Mouse (Mus musculus): ENCODE results near the gene Prss29. TPM values are rescaled to one million over a fixed set of nuclear protein-coding genes. Genes with fewer than 3 reads are reported as not detected.

The Prss29 gene
- total RNA-seq (2021) = not detected
- long read RNA-seq, experiment 1 = 0 reads
- long read RNA-seq, experiment 2 = 0 reads

- no peak for DNase-seq
These were observed at the start of gene Prss29 for GRCm38 (mm10) chr17:25318354-25318753. Prss29 (plus strand) TSS chr17:25318654.

GRCm38 (mm10) chr17:25270795-25271335 lies 47.6 kb upstream of the Prss29 start:
- no peak for DNase-seq

GRCm38 (mm10) chr17:25272326-25272725 lies 46.1 kb upstream of the Prss29 start:
- no peak for DNase-seq

GRCm38 (mm10) chr17:25272951-25273705 lies 45.3 kb upstream of the Prss29 start:
- peak; percentile 88 to 89 for DNase-seq

- peak; percentile 92 for DNase-seq
These were observed 44.5 kb upstream of the Prss29 start for GRCm38 (mm10) chr17:25273706-25274501.

- DNase-seq = no peak
These were observed 43.7 kb upstream of the Prss29 start, which contains the start of gene Ube2i for GRCm38 (mm10) chr17:25274571-25275346. Ube2i (minus strand) TSS chr17:25274622.

GRCm38 (mm10) chr17:25275833-25276232 lies 42.6 kb upstream of the Prss29 start:
- no peak for DNase-seq

GRCm38 (mm10) chr17:25282133-25282532 lies 36.3 kb upstream of the Prss29 start:
- DNase-seq = peak; percentile 59 to 66

GRCm38 (mm10) chr17:25285033-25285432 lies 33.4 kb upstream of the Prss29 start:
- DNase-seq = peak; percentile 71 to 86

- peak; percentile 67 to 76 for DNase-seq
These were observed 29.6 kb upstream of the Prss29 start for GRCm38 (mm10) chr17:25288842-25289241.

- no peak for DNase-seq
These were observed 28.0 kb upstream of the Prss29 start for GRCm38 (mm10) chr17:25290411-25290810.

- no peak for DNase-seq
These were observed 25.0 kb upstream of the Prss29 start for GRCm38 (mm10) chr17:25293495-25293894.

GRCm38 (mm10) chr17:25294111-25294510 lies 24.3 kb upstream of the Prss29 start:
- no peak for DNase-seq

- DNase-seq = no peak
These were observed 20.4 kb upstream of the Prss29 start, which contains the start of gene Prss34 for GRCm38 (mm10) chr17:25298094-25298493. Prss34 (plus strand) TSS chr17:25298394.

- no peak for DNase-seq
These were observed 10.1 kb upstream of the Prss29 start, which contains the start of gene Prss28 for GRCm38 (mm10) chr17:25308346-25308745. Prss28 (plus strand) TSS chr17:25308646.

- DNase-seq = no peak
These were observed 2.4 kb downstream of the Prss29 start for GRCm38 (mm10) chr17:25320819-25321218.

- DNase-seq = no peak
These were observed 4.5 kb downstream of the Prss29 start for GRCm38 (mm10) chr17:25322930-25323329.

- no peak for DNase-seq
These were observed 13.9 kb downstream of the Prss29 start for GRCm38 (mm10) chr17:25332321-25332720.

GRCm38 (mm10) chr17:25333943-25334342 lies 15.5 kb downstream of the Prss29 start:
- peak; percentile 74 to 77 for DNase-seq

GRCm38 (mm10) chr17:25338218-25338617 lies 19.8 kb downstream of the Prss29 start:
- DNase-seq = no peak

- no peak for DNase-seq
These were observed 21.5 kb downstream of the Prss29 start for GRCm38 (mm10) chr17:25340003-25340402.

GRCm38 (mm10) chr17:25341490-25341889 lies 23.0 kb downstream of the Prss29 start:
- no peak for DNase-seq
